Mouse (Mus musculus) urinary bladder, postnatal 25 days (tissue): ENCODE measurements around the gene Plin2.

ENCODE experiments used
- DNase-seq: peaks from one replicate; pipeline ENCODE4 v3.0.0; 2022; ENCODE audit warnings: low spot score

The Plin2 gene

GRCm38 (mm10) chr4:86669780-86670201, at the start of gene Plin2:
TSS of gene Plin2 (minus strand) at chr4:86670060.
- DNase-seq, result peak; percentile 64

- no peak for DNase-seq
Measured at GRCm38 (mm10) chr4:86718878-86719577, 49.2 kb upstream of the Plin2 start.

GRCm38 (mm10) chr4:86717176-86717575, 47.3 kb upstream of the Plin2 start:
- no peak for DNase-seq

- DNase-seq, result no peak
Measured at GRCm38 (mm10) chr4:86715341-86715740, 45.5 kb upstream of the Plin2 start.

- no peak for DNase-seq
Measured at GRCm38 (mm10) chr4:86713518-86713917, 43.7 kb upstream of the Plin2 start.

- DNase-seq, result peak; percentile 30
Measured at GRCm38 (mm10) chr4:86712751-86713195, 42.9 kb upstream of the Plin2 start.

GRCm38 (mm10) chr4:86710666-86711215, 40.9 kb upstream of the Plin2 start:
- no peak for DNase-seq

- no peak for DNase-seq
Measured at GRCm38 (mm10) chr4:86710034-86710650, 40.3 kb upstream of the Plin2 start.

GRCm38 (mm10) chr4:86708801-86709200, 38.9 kb upstream of the Plin2 start:
- DNase-seq, result no peak

GRCm38 (mm10) chr4:86699161-86699865, 29.5 kb upstream of the Plin2 start:
- no peak for DNase-seq

- no peak for DNase-seq
Measured at GRCm38 (mm10) chr4:86696890-86697289, 27.0 kb upstream of the Plin2 start.

GRCm38 (mm10) chr4:86695081-86695480, 25.2 kb upstream of the Plin2 start:
- peak; percentile 66 for DNase-seq

- DNase-seq, result no peak
Measured at GRCm38 (mm10) chr4:86692931-86693330, 23.1 kb upstream of the Plin2 start.

- no peak for DNase-seq
Measured at GRCm38 (mm10) chr4:86691290-86691689, 21.4 kb upstream of the Plin2 start.

GRCm38 (mm10) chr4:86690768-86691167, 20.9 kb upstream of the Plin2 start:
- no peak for DNase-seq

- no peak for DNase-seq
Measured at GRCm38 (mm10) chr4:86690194-86690593, 20.3 kb upstream of the Plin2 start.

GRCm38 (mm10) chr4:86689056-86689735, 19.3 kb upstream of the Plin2 start:
- no peak for DNase-seq

GRCm38 (mm10) chr4:86686564-86686963, 16.7 kb upstream of the Plin2 start:
- no peak for DNase-seq

GRCm38 (mm10) chr4:86686009-86686366, 16.1 kb upstream of the Plin2 start:
- no peak for DNase-seq

- no peak for DNase-seq
Measured at GRCm38 (mm10) chr4:86685231-86686008, 15.6 kb upstream of the Plin2 start.

- DNase-seq, result no peak
Measured at GRCm38 (mm10) chr4:86684806-86685205, 14.9 kb upstream of the Plin2 start.
